8 mouse cellular contexts compared by ENCODE assay signal in the genomic region with DNA sequence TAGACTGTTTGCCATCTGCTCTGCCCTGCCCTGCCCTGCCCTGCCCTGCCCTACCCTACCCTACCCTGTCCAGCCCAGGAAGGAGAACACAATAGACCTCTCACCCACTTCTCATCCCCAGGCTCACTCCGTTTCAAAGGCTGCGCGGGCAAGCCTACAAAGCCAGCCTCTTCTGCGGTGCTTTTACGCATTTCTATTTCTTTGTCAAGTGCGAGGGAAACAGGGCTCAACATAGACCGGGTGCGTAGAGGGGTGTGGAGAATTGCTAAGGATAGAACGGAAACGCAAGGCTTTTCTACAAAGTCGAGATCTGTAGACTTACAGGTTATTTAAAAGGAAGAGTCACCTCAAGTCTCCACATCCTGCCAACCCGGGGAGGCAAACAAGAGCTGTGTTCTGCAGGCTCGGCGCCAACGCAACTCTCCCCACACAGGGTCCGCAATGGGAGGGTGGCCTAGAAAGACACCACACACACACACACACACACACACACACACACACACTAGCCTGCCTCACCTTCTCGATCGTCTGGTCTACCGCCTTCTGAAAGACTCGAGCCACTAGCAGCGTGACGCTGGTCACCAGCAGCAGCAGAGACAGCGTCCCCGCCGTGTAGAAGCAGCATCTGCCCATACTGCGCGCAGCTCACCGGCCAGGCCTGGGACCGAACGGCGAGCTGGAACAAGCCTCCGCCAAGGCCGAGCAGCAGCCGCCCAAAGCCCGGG. TPM values are rescaled to one million over a fixed set of nuclear protein-coding genes. Genes with fewer than 3 reads are reported as not detected.
DNase-seq lines count a peak whose midpoint lies in the region; ATAC-seq and TF ChIP-seq lines count a peak whose summit lies in the region.

No protein-coding gene starts in this region.

- TF ChIP-seq CTCF in bone marrow, adult 2 months (IDR thresholded peaks at IDR 0.05; ENCODE audit: control insufficient read depth, insufficient read depth, low read length) = no peak
- no peak for TF ChIP-seq CTCF in liver, embryonic 14.5 days (IDR thresholded peaks at IDR 0.05; ENCODE audit: low read depth)

- H3K9ac ChIP-seq in neural tube, embryonic 11.5 days (ENCODE audit: low read length) = peak overlapping the region; percentile 85
- H3K9ac ChIP-seq in liver, embryonic 14.5 days (replicated peaks) = peak overlapping the region; percentile 32

- peaks cover 6% of the 10 kb centered on the region; the same call in 1 of the 2 replicates for H3K4me1 ChIP-seq in neural tube, embryonic 11.5 days (ENCODE audit: control insufficient read depth, insufficient read depth, low read length)
- H3K4me1 ChIP-seq in bone marrow, adult 2 months (ENCODE audit: control insufficient read depth, insufficient read depth, low read length) = peaks cover 7% of the 10 kb centered on the region
- peaks cover 7 to 23% of the 10 kb centered on the region in 2 experiments for H3K4me1 ChIP-seq in liver, embryonic 14.5 days (replicated peaks; ENCODE audit: control insufficient read depth in 2 of 2, insufficient read depth in 2 of 2, low read length in 1 of 2)

- no peak for TF ChIP-seq EP300 in liver, embryonic 14.5 days (IDR thresholded peaks at IDR 0.05; ENCODE audit: low read depth)

- no peaks in the 10 kb centered on the region for H3K9me3 ChIP-seq in neural tube, embryonic 11.5 days (ENCODE audit: control insufficient read depth, low read length)
- no peaks in the 10 kb centered on the region for H3K9me3 ChIP-seq in liver, embryonic 14.5 days (ENCODE audit: control insufficient read depth, low read length)

- H3K27me3 ChIP-seq in neural tube, embryonic 11.5 days (ENCODE audit: control insufficient read depth, insufficient read depth, low read length) = no peaks in the 10 kb centered on the region
- no peaks in the 10 kb centered on the region for H3K27me3 ChIP-seq in liver, embryonic 14.5 days (ENCODE audit: control insufficient read depth, insufficient read depth, low read length)

- peak overlapping the region; percentile 97 for H3K27ac ChIP-seq in neural tube, embryonic 11.5 days (ENCODE audit: low read depth, low read length)
- peak overlapping the region; percentile 95 for H3K27ac ChIP-seq in bone marrow, adult 2 months (ENCODE audit: control insufficient read depth, insufficient read depth, low read depth, low read length, poor library complexity)
- H3K27ac ChIP-seq in liver, embryonic 14.5 days = no peak overlapping the region

- H3K36me3 ChIP-seq in neural tube, embryonic 11.5 days (ENCODE audit: control insufficient read depth, insufficient read depth, low read length) = no peaks in the 10 kb centered on the region
- no peaks in the 10 kb centered on the region for H3K36me3 ChIP-seq in liver, embryonic 14.5 days (replicated peaks; ENCODE audit: control insufficient read depth, insufficient read depth, low read depth)

- TF ChIP-seq POLR2A in bone marrow, adult 2 months (IDR thresholded peaks at IDR 0.05; ENCODE audit: borderline replicate concordance, control insufficient read depth, low read depth, low read length) = no peak

- H3K4me2 ChIP-seq in neural tube, embryonic 11.5 days (ENCODE audit: low read depth) = peak overlapping the region; percentile 64
- H3K4me2 ChIP-seq in liver, embryonic 14.5 days (ENCODE audit: low read depth) = peak overlapping the region; percentile 76

- DNase-seq in neural tube, embryonic 11.5 days (ENCODE audit: low spot score) = peak; percentile 63
- DNase-seq in neural tube, embryonic 10.5 days (ENCODE audit: extremely low spot score, low spot score) = no peak
- peak; percentile 46 for DNase-seq in forelimb bud, embryonic 11.5 days (ENCODE audit: low read depth, low spot score)
- DNase-seq in induced T-regulatory cell, adult 2 months (ENCODE audit: low read depth) = peak; percentile 81
- peak in 1 of 3 experiments; percentile 16 for DNase-seq in liver, embryonic 14.5 days (ENCODE audit: low read depth in 3 of 3, low spot score in 3 of 3)
- peak; percentile 79 for DNase-seq in thymus, postnatal 4 days

- ATAC-seq in neural tube, embryonic 11.5 days (ENCODE audit: insufficient read depth, low FRiP score, low TSS enrichment) = peak; percentile 85
- ATAC-seq in liver, embryonic 14.5 days (ENCODE audit: insufficient read depth) = peak; percentile 74
- ATAC-seq in monocyte, adult 5-6 weeks (replicated peaks; ENCODE audit: insufficient number of reproducible peaks, low FRiP score, low TSS enrichment, poor library complexity, severe bottlenecking) = peak; percentile 28

- H3K4me3 ChIP-seq in neural tube, embryonic 11.5 days (ENCODE audit: low read depth, low read length) = peak overlapping the region; percentile 74
- H3K4me3 ChIP-seq in bone marrow, adult 2 months (replicated peaks; ENCODE audit: control insufficient read depth, low read depth, low read length) = peak overlapping the region; percentile 94
- peak overlapping the region; percentile 62 to 87 for H3K4me3 ChIP-seq in liver, embryonic 14.5 days (ENCODE audit: insufficient read depth in 1 of 2, low read depth in 2 of 2, low read length in 2 of 2)

- under 1% methylated on average over 35 of the region's 35 CpGs for WGBS in neural tube, embryonic 11.5 days
- whole genome bisulfite sequencing in bone marrow, adult 2 months = under 1% methylated on average over 35 of the region's 35 CpGs
- under 1% methylated on average over 35 of the region's 35 CpGs for WGBS in liver, embryonic 14.5 days (ENCODE audit: insufficient replicate concordance)

RNA-seq across cellular contexts. Expression of a gene that starts 1.8 kb away (rescaled TPM):
- 12.4 and 13.2 TPM in 2 replicates for polyA plus RNA-seq in neural tube, embryonic 11.5 days (2014; fragmentation: Nextera tagmentation; extraction: Ambion mirVana)
- 6.8 and 16.7 TPM in 2 replicates for polyA plus RNA-seq in bone marrow, adult 2 months (2011; ENCODE audit: insufficient read depth, insufficient read length, low replicate concordance, missing spikeins)
- polyA plus RNA-seq in liver, embryonic 14.5 days (2012; rRNA removed) = 4.5 and 5.7 TPM in 2 replicates
- polyA plus RNA-seq in liver, embryonic 14.5 days (2014; fragmentation: Nextera tagmentation; extraction: Ambion mirVana) = 5.2 and 5.4 TPM in 2 replicates
- total RNA-seq in monocyte, adult 5-6 weeks (2017) = 75.7 to 83.7 TPM (median 80.4 TPM) in 3 replicates

RNA-seq across cellular contexts. Expression of a gene that starts 50.0 kb away (rescaled TPM):
- polyA plus RNA-seq in neural tube, embryonic 11.5 days (2014; fragmentation: Nextera tagmentation; extraction: Ambion mirVana) = not detected in 2 replicates
- polyA plus RNA-seq in bone marrow, adult 2 months (2011; ENCODE audit: insufficient read depth, insufficient read length, low replicate concordance, missing spikeins) = not detected in 2 replicates
- 0.96 and 1.0 TPM in 2 replicates for polyA plus RNA-seq in liver, embryonic 14.5 days (2012; rRNA removed)
- polyA plus RNA-seq in liver, embryonic 14.5 days (2014; fragmentation: Nextera tagmentation; extraction: Ambion mirVana) = 1.4 and 1.8 TPM in 2 replicates
- not detected in 3 replicates for total RNA-seq in monocyte, adult 5-6 weeks (2017)

Comparison
In these comparisons a context has a peak if more than half of its experiments do, and no peak if none do; other contexts are left out.
1. ATAC-seq: peak in every context shown above with its lines; median percentile 85 in neural tube, embryonic 11.5 days; 74 in liver, embryonic 14.5 days; 28 in monocyte, adult 5-6 weeks.